Mouse (Mus musculus): ENCODE measurements around the gene Tcam1. TPM values are rescaled to one million over a fixed set of nuclear protein-coding genes. Genes with fewer than 3 reads are reported as not detected.
A peak's percentile ranks its signal among the peaks of the same experiment; 100 is the strongest.

Gene Tcam1
- polyA plus RNA-seq, 1 experiment from 2014 or later: 0.49 TPM

DNA sequence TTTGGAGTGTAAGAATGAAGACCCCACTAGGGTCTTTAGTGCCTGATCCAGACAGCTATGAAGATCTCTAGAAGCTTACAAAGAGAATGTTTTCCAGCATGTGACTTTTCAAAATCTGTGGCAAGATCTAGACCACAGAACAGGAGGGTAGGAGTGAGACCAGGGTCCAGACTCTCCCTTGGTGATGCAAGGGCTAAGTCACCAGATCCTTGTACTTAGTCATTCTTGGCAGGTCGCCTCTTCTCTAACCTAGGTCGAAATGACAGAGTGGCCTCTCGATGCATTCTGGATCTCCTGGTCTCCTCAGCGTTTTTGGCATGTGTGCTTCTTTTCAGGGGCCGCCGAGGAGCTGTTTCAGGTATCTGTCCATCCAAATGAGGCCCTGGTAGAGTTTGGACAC is 6.0 kb downstream of the Tcam1 start:
- no peaks in the 10 kb centered on the region for H3K9me3 ChIP-seq (replicated peaks; ENCODE audit: low read length)
- ATAC-seq (replicated peaks; ENCODE audit: low FRiP score, low read depth): no peak
- no peak for DNase-seq (ENCODE audit: low spot score)
- H3K36me3 ChIP-seq (ENCODE audit: insufficient read depth, low read length): no peaks in the 10 kb centered on the region
- WGBS: 78% methylated on average over 6 of the region's 6 CpGs
- H3K27ac ChIP-seq: no peak overlapping the region
- no peaks in the 10 kb centered on the region for H3K4me1 ChIP-seq (replicated peaks; ENCODE audit: insufficient read depth, low read length)
- H3K4me2 ChIP-seq (ENCODE audit: low read length): no peak overlapping the region
- no peak overlapping the region for H3K9ac ChIP-seq (ENCODE audit: low read depth, low read length)
- TF ChIP-seq CTCF (IDR thresholded peaks at IDR 0.05; ENCODE audit: low read depth): no peak
- no peaks in the 10 kb centered on the region for H3K27me3 ChIP-seq (ENCODE audit: insufficient read depth, low read length)
- H3K4me3 ChIP-seq (replicated peaks; ENCODE audit: low read depth, low read length): no peak overlapping the region

DNA sequence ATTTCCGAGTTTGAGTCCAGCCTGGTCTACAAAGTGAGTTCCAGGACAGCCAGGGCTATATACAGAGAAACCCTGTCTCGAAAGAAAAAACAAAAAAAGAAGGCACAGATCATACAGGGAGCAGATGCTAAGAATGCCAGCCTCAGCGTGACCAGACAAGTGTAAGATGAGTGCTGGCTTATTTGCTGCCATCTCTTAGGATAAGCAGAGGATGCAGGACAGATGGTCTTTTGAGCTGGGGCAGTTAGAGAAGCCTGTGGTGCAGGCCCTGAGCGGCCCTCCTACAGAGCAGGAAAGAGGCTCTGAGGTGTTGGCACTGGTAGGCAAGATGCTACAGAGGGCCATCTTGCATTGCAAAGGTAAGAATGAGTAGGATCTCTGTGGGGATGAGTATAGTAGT is 6.9 kb downstream of the Tcam1 start:
- no peak overlapping the region for H3K4me3 ChIP-seq (replicated peaks; ENCODE audit: low read depth, low read length)
- H3K27me3 ChIP-seq (ENCODE audit: insufficient read depth, low read length): no peaks in the 10 kb centered on the region
- H3K27ac ChIP-seq: no peak overlapping the region
- H3K4me1 ChIP-seq (replicated peaks; ENCODE audit: insufficient read depth, low read length): no peaks in the 10 kb centered on the region
- H3K9ac ChIP-seq (ENCODE audit: low read depth, low read length): no peak overlapping the region
- H3K4me2 ChIP-seq (ENCODE audit: low read length): no peak overlapping the region
- DNase-seq (ENCODE audit: low spot score) (no peak), ATAC-seq (replicated peaks; ENCODE audit: low FRiP score, low read depth) (no peak)
- 83% methylated on average over 4 of the region's 4 CpGs for WGBS
- TF ChIP-seq CTCF (IDR thresholded peaks at IDR 0.05; ENCODE audit: low read depth): no peak
- H3K36me3 ChIP-seq (ENCODE audit: insufficient read depth, low read length): no peaks in the 10 kb centered on the region
- H3K9me3 ChIP-seq (replicated peaks; ENCODE audit: low read length): no peaks in the 10 kb centered on the region

DNA sequence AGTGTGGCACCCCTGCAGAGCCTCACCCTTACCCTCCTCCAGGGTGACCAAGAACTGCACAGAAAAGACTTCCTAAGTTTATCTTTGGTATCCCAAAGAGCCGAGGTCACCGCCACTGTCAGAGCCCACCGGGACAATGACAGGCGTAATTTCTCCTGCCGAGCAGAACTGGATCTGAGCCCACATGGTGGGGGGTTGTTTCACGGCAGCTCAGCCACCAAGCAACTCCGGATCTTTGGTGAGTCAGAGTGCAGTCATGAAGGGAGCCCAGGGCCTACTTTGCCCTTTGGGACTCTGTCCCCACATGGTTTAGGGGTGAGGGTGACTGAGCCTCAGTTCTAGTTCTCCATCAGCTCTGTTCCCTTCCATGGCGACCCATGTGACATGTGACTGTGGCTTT is 7.7 kb downstream of the Tcam1 start:
- Histone ChIP-seq H3K36me3 (ENCODE audit: insufficient read depth, low read length) (no peaks in the 10 kb centered on the region), H3K9me3 (replicated peaks; ENCODE audit: low read length) (no peaks in the 10 kb centered on the region), H3K4me3 (replicated peaks; ENCODE audit: low read depth, low read length) (no peak overlapping the region), H3K4me2 (ENCODE audit: low read length) (no peak overlapping the region), H3K9ac (ENCODE audit: low read depth, low read length) (no peak overlapping the region), H3K27me3 (ENCODE audit: insufficient read depth, low read length) (no peaks in the 10 kb centered on the region), H3K4me1 (replicated peaks; ENCODE audit: insufficient read depth, low read length) (no peaks in the 10 kb centered on the region), H3K27ac (no peak overlapping the region)
- 64% methylated on average over 8 of the region's 8 CpGs for WGBS
- DNase-seq (ENCODE audit: low spot score) (no peak), ATAC-seq (replicated peaks; ENCODE audit: low FRiP score, low read depth) (no peak)
- TF ChIP-seq CTCF (IDR thresholded peaks at IDR 0.05; ENCODE audit: low read depth): no peak

DNA sequence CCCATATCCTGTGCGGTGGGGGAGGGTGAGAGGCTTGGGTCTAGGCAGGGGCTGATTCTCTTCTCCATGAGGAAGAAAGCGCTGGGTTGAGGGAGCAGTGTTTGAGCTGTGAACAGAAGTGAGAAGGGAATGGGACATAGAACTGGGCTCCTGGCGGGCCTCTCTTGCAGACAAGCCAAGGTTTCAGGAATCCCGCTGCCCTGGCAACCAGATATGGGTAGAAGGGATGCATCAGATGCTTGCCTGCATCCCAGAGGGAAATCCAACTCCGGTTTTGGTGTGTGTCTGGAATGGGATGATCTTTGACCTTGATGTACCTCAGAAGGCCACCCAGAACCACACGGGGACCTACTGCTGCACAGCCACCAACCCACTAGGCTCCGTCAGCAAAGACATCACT is 9.7 kb downstream of the Tcam1 start:
- Histone ChIP-seq H3K27ac (no peak overlapping the region), H3K36me3 (ENCODE audit: insufficient read depth, low read length) (no peaks in the 10 kb centered on the region), H3K4me3 (replicated peaks; ENCODE audit: low read depth, low read length) (no peak overlapping the region), H3K27me3 (ENCODE audit: insufficient read depth, low read length) (no peaks in the 10 kb centered on the region), H3K4me2 (ENCODE audit: low read length) (no peak overlapping the region), H3K9me3 (replicated peaks; ENCODE audit: low read length) (no peaks in the 10 kb centered on the region), H3K4me1 (replicated peaks; ENCODE audit: insufficient read depth, low read length) (no peaks in the 10 kb centered on the region), H3K9ac (ENCODE audit: low read depth, low read length) (no peak overlapping the region)
- ATAC-seq (replicated peaks; ENCODE audit: low FRiP score, low read depth) (no peak), DNase-seq (ENCODE audit: low spot score) (no peak)
- TF ChIP-seq CTCF (IDR thresholded peaks at IDR 0.05; ENCODE audit: low read depth): no peak
- 85% methylated on average over 7 of the region's 7 CpGs for WGBS

DNA sequence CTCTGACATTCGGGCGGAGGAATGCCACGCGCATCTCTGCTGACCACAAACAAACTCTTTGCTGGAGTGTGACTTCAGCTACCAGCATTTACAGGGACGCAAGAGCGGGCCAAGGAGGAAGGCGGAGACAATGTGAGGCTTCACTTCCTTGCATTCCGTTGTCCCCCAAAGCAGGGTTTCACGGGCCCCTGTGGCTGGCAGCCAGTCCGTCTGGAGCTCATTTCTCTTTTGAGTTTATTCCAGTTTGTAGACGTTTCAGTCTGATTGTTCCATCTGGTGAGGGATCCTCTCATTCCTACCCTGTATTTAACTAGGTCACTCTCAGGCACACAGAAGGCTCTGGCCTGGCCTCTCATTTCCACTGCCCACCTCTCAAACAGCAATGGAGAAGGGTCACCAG is 10.5 kb downstream of the Tcam1 start:
- Histone ChIP-seq H3K9me3 (replicated peaks; ENCODE audit: low read length) (no peaks in the 10 kb centered on the region), H3K27me3 (ENCODE audit: insufficient read depth, low read length) (no peaks in the 10 kb centered on the region), H3K9ac (ENCODE audit: low read depth, low read length) (no peak overlapping the region), H3K36me3 (ENCODE audit: insufficient read depth, low read length) (no peaks in the 10 kb centered on the region), H3K4me2 (ENCODE audit: low read length) (no peak overlapping the region), H3K4me1 (replicated peaks; ENCODE audit: insufficient read depth, low read length) (no peaks in the 10 kb centered on the region), H3K27ac (no peak overlapping the region), H3K4me3 (replicated peaks; ENCODE audit: low read depth, low read length) (no peak overlapping the region)
- ATAC-seq (replicated peaks; ENCODE audit: low FRiP score, low read depth): no peak
- DNase-seq (ENCODE audit: low spot score): no peak
- WGBS: 68% methylated on average over 11 of the region's 11 CpGs
- TF ChIP-seq CTCF (IDR thresholded peaks at IDR 0.05; ENCODE audit: low read depth): no peak

DNA sequence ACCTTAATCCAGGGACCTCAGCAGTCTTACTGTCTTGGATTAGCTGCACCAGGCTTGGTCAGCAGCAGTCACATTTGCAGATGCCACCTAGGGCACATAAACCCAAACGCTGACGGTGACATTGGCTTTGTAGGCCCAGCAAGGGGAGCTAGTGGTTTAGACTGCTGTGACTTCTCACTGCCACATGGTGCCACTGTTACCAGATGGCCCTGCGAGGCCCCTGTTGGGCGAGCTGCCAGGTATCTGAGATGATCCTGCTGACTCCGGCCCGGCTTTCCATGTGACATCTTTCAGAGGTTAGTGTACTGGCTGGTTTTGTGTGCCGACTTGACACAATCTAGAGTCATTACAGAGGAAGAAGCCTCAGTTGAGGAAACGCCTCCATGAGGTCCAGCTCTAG is 12.9 kb downstream of the Tcam1 start:
- Histone ChIP-seq H3K4me3 (replicated peaks; ENCODE audit: low read depth, low read length) (no peak overlapping the region), H3K4me2 (ENCODE audit: low read length) (no peak overlapping the region), H3K27me3 (ENCODE audit: insufficient read depth, low read length) (no peaks in the 10 kb centered on the region), H3K9me3 (replicated peaks; ENCODE audit: low read length) (no peaks in the 10 kb centered on the region), H3K36me3 (ENCODE audit: insufficient read depth, low read length) (no peaks in the 10 kb centered on the region), H3K27ac (no peak overlapping the region), H3K4me1 (replicated peaks; ENCODE audit: insufficient read depth, low read length) (no peaks in the 10 kb centered on the region), H3K9ac (ENCODE audit: low read depth, low read length) (no peak overlapping the region)
- TF ChIP-seq CTCF (IDR thresholded peaks at IDR 0.05; ENCODE audit: low read depth): peak; percentile 68
- ATAC-seq (replicated peaks; ENCODE audit: low FRiP score, low read depth): peak; percentile 52; the same call in 1 of the 2 replicates
- 42% methylated on average over 8 of the region's 8 CpGs for WGBS
- DNase-seq (ENCODE audit: low spot score): peak; percentile 73

DNA sequence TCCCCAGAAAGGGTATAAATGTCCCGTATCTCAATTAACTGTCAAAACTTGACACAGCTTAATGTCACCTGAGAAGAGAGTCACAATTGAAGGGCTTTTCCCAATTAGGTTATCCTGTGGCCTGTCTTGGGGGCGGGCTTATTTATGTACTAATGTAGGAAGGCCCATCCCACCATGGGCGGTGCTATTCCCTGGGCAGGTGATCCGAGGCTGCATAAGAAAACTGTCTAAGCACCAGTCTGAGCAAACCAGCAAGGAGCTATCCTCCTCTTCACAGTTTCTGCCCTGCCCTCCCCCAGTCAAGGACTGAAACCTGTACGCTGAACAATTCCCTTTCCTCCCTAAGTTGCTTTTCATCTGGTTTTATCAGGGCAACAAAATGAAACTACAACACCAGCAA is 13.9 kb downstream of the Tcam1 start:
- H3K4me1 ChIP-seq (replicated peaks; ENCODE audit: insufficient read depth, low read length): no peaks in the 10 kb centered on the region
- H3K4me2 ChIP-seq (ENCODE audit: low read length): no peak overlapping the region
- no peak for TF ChIP-seq CTCF (IDR thresholded peaks at IDR 0.05; ENCODE audit: low read depth)
- no peaks in the 10 kb centered on the region for H3K9me3 ChIP-seq (replicated peaks; ENCODE audit: low read length)
- 93% methylated on average over 5 of the region's 5 CpGs for WGBS
- H3K27me3 ChIP-seq (ENCODE audit: insufficient read depth, low read length): no peaks in the 10 kb centered on the region
- ATAC-seq (replicated peaks; ENCODE audit: low FRiP score, low read depth) (no peak), DNase-seq (ENCODE audit: low spot score) (no peak)
- H3K36me3 ChIP-seq (ENCODE audit: insufficient read depth, low read length): no peaks in the 10 kb centered on the region
- H3K27ac ChIP-seq: no peak overlapping the region
- H3K4me3 ChIP-seq (replicated peaks; ENCODE audit: low read depth, low read length): no peak overlapping the region
- no peak overlapping the region for H3K9ac ChIP-seq (ENCODE audit: low read depth, low read length)

Data from kidney, postnatal 0 days (tissue).